Mouse (Mus musculus) midbrain, embryonic 12.5 days (tissue): ENCODE measurements around the gene Dnajc3. TPM values are rescaled to one million over a fixed set of nuclear protein-coding genes. Genes with fewer than 3 reads are reported as not detected.
A peak's percentile ranks its signal among the peaks of the same experiment; 100 is the strongest.

ENCODE experiments used
- ATAC-seq: fragments of 200-750 bp; cut with Nextera tagmentation; 2 replicates; pipeline ENCODE4 v1.8.0; 2017; ENCODE audit warnings: low read depth, moderate TSS enrichment, moderate library complexity; ENCODE audit not compliant: low FRiP score
- H3K27ac ChIP-seq: fragments of 300-500 bp; sonication (generic); replicated peaks from 2 replicates; pipeline ENCODE4 v1.5.1; 2016; ENCODE audit warnings: mild to moderate bottlenecking
- H3K27me3 ChIP-seq: fragments of 300-500 bp; sonication (generic); 2 replicates; pipeline ENCODE4 v1.6.1; 2016; ENCODE audit warnings: mild to moderate bottlenecking
- H3K36me3 ChIP-seq: fragments of 300-500 bp; sonication (generic); 2 replicates; pipeline ENCODE4 v1.6.1; 2016
- H3K4me1 ChIP-seq: fragments of 300-500 bp; sonication (generic); 2 replicates; pipeline ENCODE4 v1.6.1; 2016
- H3K4me2 ChIP-seq: fragments of 300-500 bp; sonication (generic); replicated peaks from 2 replicates; pipeline ENCODE4 v1.6.1; 2016; ENCODE audit warnings: mild to moderate bottlenecking, moderate library complexity
- H3K4me3 ChIP-seq: fragments of 300-500 bp; sonication (generic); 2 replicates; pipeline ENCODE4 v1.5.1; 2016; ENCODE audit warnings: mild to moderate bottlenecking
- H3K9ac ChIP-seq: fragments of 300-500 bp; sonication (generic); replicated peaks from 2 replicates; pipeline ENCODE4 v1.6.1; 2016; ENCODE audit warnings: mild to moderate bottlenecking, moderate library complexity
- H3K9me3 ChIP-seq: fragments of 300-500 bp; sonication (generic); 2 replicates; pipeline ENCODE4 v1.6.1; 2016; ENCODE audit warnings: mild to moderate bottlenecking
- WGBS: fragments of 180-500 bp; shearing (Covaris S2); methylation state at CpG from one replicate; pipeline ENCODE4 v1.1.7; 2016; 5-methylcytosine and 5-hydroxymethylcytosine counted together
- polyA plus RNA-seq: library from polyadenylated mRNA; unstranded; fragments of >200 nt; fragmentation: Nextera tagmentation; extraction: Ambion mirVana; gene quantifications from 2 replicates; pipeline ENCODE4 v1.2.1, GENCODE M21; 2016

The Dnajc3 gene
- polyA plus RNA-seq, 1 experiment from 2014 or later = 23.8 TPM

GRCm38 (mm10) chr14:119025889-119026288 is 88.1 kb downstream of the Dnajc3 start:
- H3K36me3 ChIP-seq = peaks cover 19% of the 10 kb centered on the region
- no peaks in the 10 kb centered on the region for H3K9me3 ChIP-seq
- no peaks in the 10 kb centered on the region for H3K4me1 ChIP-seq
- no peak overlapping the region for H3K27ac ChIP-seq
- no peak for ATAC-seq
- H3K9ac ChIP-seq = no peak overlapping the region
- H3K27me3 ChIP-seq = no peaks in the 10 kb centered on the region
- WGBS = 70% methylated on average over 5 of the region's 5 CpGs
- H3K4me2 ChIP-seq = no peak overlapping the region
- no peak overlapping the region for H3K4me3 ChIP-seq

- Histone ChIP-seq H3K4me3 (no peak overlapping the region), H3K36me3 (peaks cover 30% of the 10 kb centered on the region), H3K4me1 (no peaks in the 10 kb centered on the region), H3K9ac (no peak overlapping the region), H3K4me2 (no peak overlapping the region), H3K27me3 (no peaks in the 10 kb centered on the region), H3K27ac (no peak overlapping the region), H3K9me3 (no peaks in the 10 kb centered on the region)
- peak; percentile 78 for ATAC-seq
- 49% methylated on average over 4 of the region's 4 CpGs for WGBS
Measured at GRCm38 (mm10) chr14:119027130-119027529, 89.4 kb downstream of the Dnajc3 start.

GRCm38 (mm10) chr14:119027675-119028253 is 90.0 kb downstream of the Dnajc3 start:
- no peak for ATAC-seq
- Histone ChIP-seq H3K27me3 (no peaks in the 10 kb centered on the region), H3K4me3 (no peak overlapping the region), H3K4me2 (no peak overlapping the region), H3K27ac (no peak overlapping the region), H3K4me1 (no peaks in the 10 kb centered on the region), H3K9me3 (no peaks in the 10 kb centered on the region), H3K36me3 (peaks cover 30% of the 10 kb centered on the region), H3K9ac (no peak overlapping the region)
- WGBS = 72% methylated on average over 2 of the region's 2 CpGs

Other genes with a start within 250 kb of the Dnajc3 start
- gene Abcc4, start 231.8 kb upstream of the Dnajc3 start, polyA plus RNA-seq = 2.9 and 3.1 TPM in 2 replicates
- 0.77 and 0.85 TPM in 2 replicates for gene Cldn10, start 150.1 kb upstream of the Dnajc3 start, polyA plus RNA-seq
- gene Dzip1, start 12.5 kb upstream of the Dnajc3 start, polyA plus RNA-seq = 44.5 and 45.4 TPM in 2 replicates
- gene Uggt2, start 161.5 kb downstream of the Dnajc3 start, polyA plus RNA-seq = 26.4 and 27.7 TPM in 2 replicates
- gene Hs6st3, start 200.4 kb downstream of the Dnajc3 start, polyA plus RNA-seq = 0.88 and 1.0 TPM in 2 replicates